Mouse (Mus musculus): ENCODE results near the gene Klk1b24. TPM values are rescaled to one million over a fixed set of nuclear protein-coding genes. Genes with fewer than 3 reads are reported as not detected.
"Not testable (repeated sequence)": the region's sequence is repeated elsewhere in the genome, so short reads cannot be mapped to it uniquely, and the experiment has no call there.

The Klk1b24 gene
- not detected in 2 replicates for polyA plus RNA-seq (2016; fragmentation: Nextera tagmentation; extraction: Ambion mirVana)

- H3K36me3 ChIP-seq; H3K4me2 ChIP-seq (replicated peaks); H3K27me3 ChIP-seq; ATAC-seq (ENCODE audit: low FRiP score); H3K4me1 ChIP-seq; H3K9me3 ChIP-seq (replicated peaks); H3K9ac ChIP-seq; H3K27ac ChIP-seq; H3K4me3 ChIP-seq: not testable (repeated sequence)
Measured at GRCm38 (mm10) chr7:44187936-44188335, at the start of gene Klk1b24. Gene Klk1b24, plus strand, starts transcription at chr7:44188236.

GRCm38 (mm10) chr7:44179299-44180045 lies 8.6 kb upstream of the Klk1b24 start:
- 55% methylated on average over 9 of the region's 9 CpGs for WGBS

GRCm38 (mm10) chr7:44186516-44186915 lies 1.5 kb upstream of the Klk1b24 start:
- 75% methylated on average over 8 of the region's 8 CpGs for WGBS
- H3K9me3 ChIP-seq (replicated peaks); H3K36me3 ChIP-seq; H3K27ac ChIP-seq; H3K27me3 ChIP-seq; ATAC-seq (ENCODE audit: low FRiP score); H3K4me3 ChIP-seq; H3K4me1 ChIP-seq; H3K4me2 ChIP-seq (replicated peaks); H3K9ac ChIP-seq: not testable (repeated sequence)

More at GRCm38 (mm10) chr7:44179299-44180045, 8.6 kb upstream of the Klk1b24 start:
- no peaks in the 10 kb centered on the region for H3K4me1 ChIP-seq
- H3K9me3 ChIP-seq (replicated peaks): no peaks in the 10 kb centered on the region
- no peak overlapping the region for H3K27ac ChIP-seq
- H3K9ac ChIP-seq: no peak overlapping the region
- no peak for ATAC-seq (ENCODE audit: low FRiP score)
- H3K36me3 ChIP-seq: no peaks in the 10 kb centered on the region
- no peak overlapping the region for H3K4me3 ChIP-seq
- no peak overlapping the region for H3K4me2 ChIP-seq (replicated peaks)
- H3K27me3 ChIP-seq: no peaks in the 10 kb centered on the region

GRCm38 (mm10) chr7:44193466-44193865 lies 5.4 kb downstream of the Klk1b24 start:
- H3K27ac ChIP-seq; H3K27me3 ChIP-seq; H3K9ac ChIP-seq; ATAC-seq (ENCODE audit: low FRiP score); H3K9me3 ChIP-seq (replicated peaks); H3K4me1 ChIP-seq; H3K36me3 ChIP-seq; H3K4me2 ChIP-seq (replicated peaks); H3K4me3 ChIP-seq: not testable (repeated sequence)
- WGBS: 81% methylated on average over 1 of the region's 1 CpGs

GRCm38 (mm10) chr7:44197891-44198290 lies 9.9 kb downstream of the Klk1b24 start, which contains the start of gene Klk1b3:
Gene Klk1b3, plus strand, starts transcription at chr7:44198191.
- Histone ChIP-seq H3K4me2 (replicated peaks) (no peak within 1 kb of the TSS), H3K9ac (no peak within 1 kb of the TSS), H3K27ac (no peak within 1 kb of the TSS), H3K36me3 (no peaks in the 10 kb centered on the region), H3K4me1 (no peaks in the 10 kb centered on the region), H3K27me3 (no peaks in the 10 kb centered on the region), H3K9me3 (replicated peaks) (no peaks in the 10 kb centered on the region), H3K4me3 (no peak within 1 kb of the TSS)
- WGBS: 80% methylated on average over 3 of the region's 3 CpGs
- ATAC-seq (ENCODE audit: low FRiP score): no peak

- not testable (repeated sequence) for H3K9me3 ChIP-seq (replicated peaks); H3K4me1 ChIP-seq; H3K36me3 ChIP-seq; H3K9ac ChIP-seq; H3K4me3 ChIP-seq; H3K27ac ChIP-seq; H3K27me3 ChIP-seq; ATAC-seq (ENCODE audit: low FRiP score); H3K4me2 ChIP-seq (replicated peaks)
- WGBS: 58% methylated on average over 3 of the region's 3 CpGs
Measured at GRCm38 (mm10) chr7:44207135-44207534, 19.1 kb downstream of the Klk1b24 start, which contains the start of gene Klk1b4. Gene Klk1b4, plus strand, starts transcription at chr7:44207435.

GRCm38 (mm10) chr7:44208307-44208706 lies 20.3 kb downstream of the Klk1b24 start:
- Histone ChIP-seq H3K27me3 (no peaks in the 10 kb centered on the region), H3K36me3 (no peaks in the 10 kb centered on the region), H3K4me3 (no peak overlapping the region), H3K9me3 (replicated peaks) (no peaks in the 10 kb centered on the region), H3K27ac (no peak overlapping the region), H3K4me1 (no peaks in the 10 kb centered on the region), H3K9ac (no peak overlapping the region), H3K4me2 (replicated peaks) (no peak overlapping the region)
- 78% methylated on average over 3 of the region's 3 CpGs for WGBS
- no peak for ATAC-seq (ENCODE audit: low FRiP score)

- WGBS: 81% methylated on average over 1 of the region's 1 CpGs
- Histone ChIP-seq H3K9ac (no peak within 1 kb of the TSS), H3K9me3 (replicated peaks) (no peaks in the 10 kb centered on the region), H3K4me2 (replicated peaks) (no peak within 1 kb of the TSS), H3K4me1 (no peaks in the 10 kb centered on the region), H3K27ac (no peak within 1 kb of the TSS), H3K4me3 (no peak within 1 kb of the TSS), H3K36me3 (no peaks in the 10 kb centered on the region), H3K27me3 (no peaks in the 10 kb centered on the region; the same call in 1 of the 2 replicates)
- no peak for ATAC-seq (ENCODE audit: low FRiP score)
Measured at GRCm38 (mm10) chr7:44215645-44216044, 27.6 kb downstream of the Klk1b24 start, which contains the start of gene Klk1b5. Gene Klk1b5, plus strand, starts transcription at chr7:44215945.

- H3K9me3 ChIP-seq (replicated peaks); H3K4me1 ChIP-seq; H3K4me2 ChIP-seq (replicated peaks); H3K27ac ChIP-seq; ATAC-seq (ENCODE audit: low FRiP score); H3K9ac ChIP-seq; H3K27me3 ChIP-seq; H3K4me3 ChIP-seq; H3K36me3 ChIP-seq: not testable (repeated sequence)
- 70% methylated on average over 8 of the region's 10 CpGs for WGBS
Measured at GRCm38 (mm10) chr7:44221601-44222000, 33.6 kb downstream of the Klk1b24 start.

GRCm38 (mm10) chr7:44222335-44222734 lies 34.3 kb downstream of the Klk1b24 start:
- H3K4me2 ChIP-seq (replicated peaks); H3K27me3 ChIP-seq; H3K9me3 ChIP-seq (replicated peaks); H3K4me1 ChIP-seq; H3K27ac ChIP-seq; H3K4me3 ChIP-seq; H3K9ac ChIP-seq; ATAC-seq (ENCODE audit: low FRiP score); H3K36me3 ChIP-seq: not testable (repeated sequence)
- 88% methylated on average over 6 of the region's 6 CpGs for WGBS

- no peak within 1 kb of the TSS for H3K4me3 ChIP-seq
- H3K4me1 ChIP-seq: no peaks in the 10 kb centered on the region
- no peaks in the 10 kb centered on the region for H3K9me3 ChIP-seq (replicated peaks)
- H3K27ac ChIP-seq: no peak within 1 kb of the TSS
- no peaks in the 10 kb centered on the region for H3K36me3 ChIP-seq
- H3K4me2 ChIP-seq (replicated peaks): no peak within 1 kb of the TSS
- 38% methylated on average over 1 of the region's 1 CpGs for WGBS
- ATAC-seq (ENCODE audit: low FRiP score): no peak
- H3K9ac ChIP-seq: no peak within 1 kb of the TSS
- no peaks in the 10 kb centered on the region for H3K27me3 ChIP-seq
Measured at GRCm38 (mm10) chr7:44225076-44225475, 37.0 kb downstream of the Klk1b24 start, which contains the start of gene Klk1. Gene Klk1, plus strand, starts transcription at chr7:44225360.

GRCm38 (mm10) chr7:44235909-44236308 lies 47.9 kb downstream of the Klk1b24 start, which contains the start of gene Gm36864:
Gene Gm36864, plus strand, starts transcription at chr7:44236177.
- Histone ChIP-seq H3K4me3 (no peak within 1 kb of the TSS), H3K4me2 (replicated peaks) (no peak within 1 kb of the TSS), H3K4me1 (no peaks in the 10 kb centered on the region), H3K27me3 (0 out of 2 replicates have a peak, but pooled peaks cover 2% of the 10 kb centered on the region), H3K27ac (no peak within 1 kb of the TSS), H3K9me3 (replicated peaks) (no peaks in the 10 kb centered on the region), H3K36me3 (no peaks in the 10 kb centered on the region), H3K9ac (no peak within 1 kb of the TSS)
- no peak for ATAC-seq (ENCODE audit: low FRiP score)
- WGBS: 81% methylated on average over 3 of the region's 3 CpGs

GRCm38 (mm10) chr7:44239913-44240312 lies 51.9 kb downstream of the Klk1b24 start:
- Histone ChIP-seq H3K4me1 (no peaks in the 10 kb centered on the region), H3K4me2 (replicated peaks) (no peak overlapping the region), H3K9me3 (replicated peaks) (0 out of 2 replicates have a peak, but pooled peaks cover 2% of the 10 kb centered on the region), H3K27ac (no peak overlapping the region), H3K36me3 (no peaks in the 10 kb centered on the region), H3K4me3 (no peak overlapping the region), H3K27me3 (no peaks in the 10 kb centered on the region), H3K9ac (no peak overlapping the region)
- WGBS: 57% methylated on average over 2 of the region's 2 CpGs
- no peak for ATAC-seq (ENCODE audit: low FRiP score)
